Comparison of ENCODE assay signal across 8 mouse cellular contexts in genomic region chr16:85800691-85801090, GRCm38 (mm10). TPM values are rescaled to one million over a fixed set of nuclear protein-coding genes. Genes with fewer than 3 reads are reported as not detected.
DNase-seq lines count a peak whose midpoint lies in the region; ATAC-seq and TF ChIP-seq lines count a peak whose summit lies in the region.

No protein-coding gene starts in this region.

- WGBS in forebrain, embryonic 13.5 days = 1% methylated on average over 8 of the region's 8 CpGs
- WGBS in heart, embryonic 14.5 days = 3% methylated on average over 8 of the region's 8 CpGs
- 2% methylated on average over 8 of the region's 8 CpGs for WGBS in limb, embryonic 15.5 days
- WGBS in midbrain, embryonic 15.5 days = 5% methylated on average over 8 of the region's 8 CpGs

- H3K4me2 ChIP-seq in forebrain, embryonic 13.5 days = peak overlapping the region; percentile 100
- peak overlapping the region; percentile 80 for H3K4me2 ChIP-seq in heart, embryonic 14.5 days (ENCODE audit: low read length)
- peak overlapping the region; percentile 92 for H3K4me2 ChIP-seq in limb, embryonic 15.5 days
- peak overlapping the region; percentile 90 for H3K4me2 ChIP-seq in midbrain, embryonic 15.5 days

- H3K27ac ChIP-seq in forebrain, embryonic 13.5 days = peak overlapping the region; percentile 49
- peak overlapping the region; percentile 96 to 99 for H3K27ac ChIP-seq in heart, embryonic 14.5 days (replicated peaks in 1 of 2; ENCODE audit: control insufficient read depth in 1 of 2, insufficient read depth in 1 of 2, low read depth in 2 of 2, low read length in 2 of 2)
- H3K27ac ChIP-seq in limb, embryonic 15.5 days = peak overlapping the region; percentile 95
- H3K27ac ChIP-seq in midbrain, embryonic 15.5 days = peak overlapping the region; percentile 37
- H3K27ac ChIP-seq in testis, adult 2 months (ENCODE audit: control insufficient read depth, insufficient read depth, low read depth, low read length) = no peak overlapping the region; the same call in 1 of the 2 replicates

- TF ChIP-seq POLR2A in testis, adult 2 months (IDR thresholded peaks at IDR 0.05; ENCODE audit: control insufficient read depth, low read depth, low read length) = no peak

- peaks cover 32% of the 10 kb centered on the region for H3K36me3 ChIP-seq in forebrain, embryonic 13.5 days (ENCODE audit: poor library complexity, severe bottlenecking)
- H3K36me3 ChIP-seq in heart, embryonic 14.5 days (ENCODE audit: control insufficient read depth, insufficient read depth, low read length) = peaks cover 46% of the 10 kb centered on the region
- H3K36me3 ChIP-seq in limb, embryonic 15.5 days = peaks cover 39% of the 10 kb centered on the region
- H3K36me3 ChIP-seq in midbrain, embryonic 15.5 days (replicated peaks) = 0 out of 2 replicates have a peak, but pooled peaks cover 2% of the 10 kb centered on the region
- H3K36me3 ChIP-seq in testis, adult 2 months (ENCODE audit: control insufficient read depth, insufficient read depth, low read length) = no peaks in the 10 kb centered on the region

- peaks cover 27% of the 10 kb centered on the region for H3K4me1 ChIP-seq in forebrain, embryonic 13.5 days
- peaks cover 14 to 24% of the 10 kb centered on the region in 2 experiments; a peak in 3 of 4 replicates for H3K4me1 ChIP-seq in heart, embryonic 14.5 days (ENCODE audit: control insufficient read depth in 2 of 2, insufficient read depth in 2 of 2, low read length in 2 of 2)
- H3K4me1 ChIP-seq in limb, embryonic 15.5 days = peaks cover 25% of the 10 kb centered on the region
- peaks cover 26% of the 10 kb centered on the region for H3K4me1 ChIP-seq in midbrain, embryonic 15.5 days
- peaks cover 21% of the 10 kb centered on the region for H3K4me1 ChIP-seq in testis, adult 2 months (ENCODE audit: control insufficient read depth, insufficient read depth, low read length)

- no peak for TF ChIP-seq CTCF in testis, adult 2 months (IDR thresholded peaks at IDR 0.05; ENCODE audit: control insufficient read depth, insufficient read depth, insufficient replicate concordance, low read depth, low read length)

- H3K4me3 ChIP-seq in forebrain, embryonic 13.5 days = peak overlapping the region; percentile 56
- H3K4me3 ChIP-seq in heart, embryonic 14.5 days (ENCODE audit: control insufficient read depth in 1 of 2, insufficient read depth in 1 of 2, low read depth in 1 of 2, low read length in 2 of 2) = peak overlapping the region; percentile 82 to 91
- H3K4me3 ChIP-seq in limb, embryonic 15.5 days = peak overlapping the region; percentile 69
- H3K4me3 ChIP-seq in midbrain, embryonic 15.5 days = peak overlapping the region; percentile 58
- peak overlapping the region; percentile 57 for H3K4me3 ChIP-seq in testis, adult 2 months (ENCODE audit: control insufficient read depth, low read depth, low read length)

- DNase-seq in thymus, postnatal 4 days = peak; percentile 10
- DNase-seq in thymus, postnatal 10 days (ENCODE audit: low spot score in 2 of 2) = no peak
- DNase-seq in kidney, postnatal 10 days = peak; percentile 91

- peak; percentile 85 for ATAC-seq in forebrain, embryonic 13.5 days
- ATAC-seq in heart, embryonic 14.5 days (ENCODE audit: insufficient number of reproducible peaks, insufficient read depth, low FRiP score, low read depth) = peak; percentile 78
- ATAC-seq in limb, embryonic 15.5 days (ENCODE audit: insufficient number of reproducible peaks, low FRiP score, low TSS enrichment, low read depth) = peak; percentile 86
- ATAC-seq in midbrain, embryonic 15.5 days (replicated peaks) = peak; percentile 79

- no peaks in the 10 kb centered on the region for H3K27me3 ChIP-seq in forebrain, embryonic 13.5 days
- H3K27me3 ChIP-seq in heart, embryonic 14.5 days (ENCODE audit: control insufficient read depth, insufficient read depth, low read length) = no peaks in the 10 kb centered on the region
- H3K27me3 ChIP-seq in limb, embryonic 15.5 days = no peaks in the 10 kb centered on the region
- H3K27me3 ChIP-seq in midbrain, embryonic 15.5 days (replicated peaks) = peaks cover 9% of the 10 kb centered on the region; the same call in 1 of the 2 replicates
- H3K27me3 ChIP-seq in testis, adult 2 months (ENCODE audit: control insufficient read depth, insufficient read depth, low read length) = peaks cover 2% of the 10 kb centered on the region; the same call in 1 of the 2 replicates

- H3K9me3 ChIP-seq in forebrain, embryonic 13.5 days (replicated peaks) = no peaks in the 10 kb centered on the region
- no peaks in the 10 kb centered on the region for H3K9me3 ChIP-seq in heart, embryonic 14.5 days (ENCODE audit: control insufficient read depth, low read length)
- H3K9me3 ChIP-seq in limb, embryonic 15.5 days = no peaks in the 10 kb centered on the region
- H3K9me3 ChIP-seq in midbrain, embryonic 15.5 days = no peaks in the 10 kb centered on the region

- 0 out of 2 replicates have a peak overlapping the region, but pooled peaks have one; percentile 71 for H3K9ac ChIP-seq in forebrain, embryonic 13.5 days
- H3K9ac ChIP-seq in heart, embryonic 14.5 days (ENCODE audit: low read length) = peak overlapping the region; percentile 99
- peak overlapping the region; percentile 78 for H3K9ac ChIP-seq in limb, embryonic 15.5 days
- H3K9ac ChIP-seq in midbrain, embryonic 15.5 days = peak overlapping the region; percentile 1; the same call in 1 of the 2 replicates

RNA-seq across cellular contexts. Expression of gene Adamts1, which starts 2.2 kb away (rescaled TPM):
- 7.2 and 9.1 TPM in 2 replicates for polyA plus RNA-seq in forebrain, embryonic 13.5 days (2015; fragmentation: Nextera tagmentation; extraction: Ambion mirVana)
- polyA plus RNA-seq in heart, embryonic 14.5 days (2014; fragmentation: Nextera tagmentation; extraction: Ambion mirVana) = 44.9 and 46.1 TPM in 2 replicates
- polyA plus RNA-seq in limb, embryonic 15.5 days (2015; fragmentation: Nextera tagmentation; extraction: Ambion mirVana) = 47.3 and 49.5 TPM in 2 replicates
- 6.5 and 6.6 TPM in 2 replicates for polyA plus RNA-seq in midbrain, embryonic 15.5 days (2015; fragmentation: Nextera tagmentation; extraction: Ambion mirVana)
- polyA plus RNA-seq in testis, adult 2 months (2012; rRNA removed) = 0.93 and 2.8 TPM in 2 replicates

Comparison
In these comparisons a context has a peak if more than half of its experiments do, and no peak if none do; other contexts are left out.
1. DNase-seq: peak in thymus, postnatal 4 days (single experiment) and kidney, postnatal 10 days (single experiment); none in thymus, postnatal 10 days (0 of 2).
2. H3K9ac ChIP-seq: peak in every context shown above with its lines; median percentile 99 in heart, embryonic 14.5 days; 78 in limb, embryonic 15.5 days; 71 in forebrain, embryonic 13.5 days; 1 in midbrain, embryonic 15.5 days.
3. Peak in every context shown above with its lines, with median percentiles within 50 percentile points of each other: ATAC-seq, H3K4me2 ChIP-seq and H3K4me3 ChIP-seq.